Mouse (Mus musculus) heart, postnatal 10 days (tissue): ENCODE data around the gene Ikzf5. TPM values are rescaled to one million over a fixed set of nuclear protein-coding genes. Genes with fewer than 3 reads are reported as not detected.
"Not testable (repeated sequence)": the region's sequence is repeated elsewhere in the genome, so short reads cannot be mapped to it uniquely, and the experiment has no call there.

Source experiments
- DNase-seq, 2 experiments: peaks; one replicate each; pipeline ENCODE4 v3.0.0; 2021
- intact Hi-C: fragments of 180-260 bp; cut with DNase I; formaldehyde crosslinking; loops from one replicate; pipeline ENCODE4 v1.15.1; 2025
- total RNA-seq, 2 experiments: library from RNA; stranded (reverse); gene quantifications; 2 replicates each; pipeline ENCODE4 v1.2.3; 2021

The Ikzf5 gene
- 10 to 100 TPM; 32.4 to 34.7 TPM for total RNA-seq

- intact Hi-C loops: loop anchor here (2.0 to 5.0 kb wide), 2 partner anchors 48 to 132 kb away; partner anchors contain the start of genes 2310057M21Rik and Hmx3
- peak; percentile 99 to 100 for DNase-seq
Measured at GRCm38 (mm10) chr7:131410416-131411058, at the start of gene Ikzf5, which contains the start of gene Acadsb. Gene Ikzf5, minus strand, starts transcription at chr7:131410521. Gene Acadsb, plus strand, starts transcription at chr7:131410601.

DNA sequence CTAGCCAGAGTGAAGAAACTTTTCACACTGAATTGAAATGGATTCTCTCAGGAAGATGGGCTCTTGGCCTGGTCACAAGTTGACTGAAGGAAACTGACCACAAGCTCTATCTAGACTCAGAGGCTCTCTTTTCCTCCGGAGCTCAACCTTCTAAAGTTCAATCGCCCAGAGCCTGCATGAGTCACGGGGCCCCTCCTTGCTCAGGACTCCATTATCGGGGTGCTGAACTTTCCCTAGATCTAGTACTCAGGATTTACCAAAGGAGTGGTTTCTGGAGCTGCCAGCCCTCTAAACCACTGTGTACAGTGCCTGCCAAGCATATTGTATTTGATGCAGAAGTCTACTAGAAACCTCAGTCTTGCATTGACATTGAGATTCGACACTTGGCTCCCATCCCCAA is 46.4 kb upstream of the Ikzf5 start:
- DNase-seq: no peak
- intact Hi-C loops: no loop called here

DNA sequence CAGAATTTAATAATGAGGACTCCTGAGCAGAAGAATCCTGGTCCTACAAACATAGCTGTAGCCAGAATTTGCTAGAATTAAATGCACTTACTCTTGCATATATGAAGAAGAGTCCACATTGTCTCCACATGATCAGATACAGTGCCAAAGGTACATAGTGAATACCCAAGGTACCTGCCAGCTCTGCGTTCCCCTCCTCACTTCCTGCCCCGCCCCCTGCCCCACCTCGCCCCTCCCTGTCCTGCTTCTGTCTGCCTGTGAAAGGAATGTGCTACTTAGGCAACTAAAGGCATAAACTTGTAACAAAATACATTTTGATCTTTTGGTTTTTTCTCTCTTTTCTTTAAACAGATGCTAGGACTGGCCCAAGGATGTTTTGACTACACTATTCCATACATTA is 26.7 kb upstream of the Ikzf5 start:
- no peak for DNase-seq
- intact Hi-C loops: no loop called here

DNA sequence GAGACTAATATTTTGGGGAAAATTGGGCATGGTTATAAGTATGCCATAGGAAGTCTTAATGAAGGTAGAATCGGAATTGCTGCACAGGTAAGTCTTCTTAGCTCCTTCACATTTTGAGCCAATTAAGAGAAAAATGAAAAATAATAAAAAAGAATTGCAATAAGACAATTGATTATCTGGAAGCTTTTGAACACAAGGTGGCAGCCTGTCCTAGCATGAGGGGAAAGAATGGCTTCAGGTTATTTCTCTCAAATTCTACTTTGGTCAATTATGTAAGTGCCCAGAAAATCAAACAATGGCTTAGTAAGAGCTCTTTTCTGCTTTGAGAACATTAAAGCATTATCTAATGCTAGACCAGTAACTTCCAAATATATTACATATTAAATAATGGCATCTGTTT is 24.0 kb upstream of the Ikzf5 start:
- intact Hi-C loops: loop anchor here (5.0 kb wide), 2 partner anchors 103 to 778 kb away; no protein-coding TSS in a partner anchor
- no peak for DNase-seq

GRCm38 (mm10) chr7:131432244-131432643 is 21.9 kb upstream of the Ikzf5 start:
- intact Hi-C loops: loop anchor here (1.0 to 5.0 kb wide), 3 partner anchors 105 to 780 kb away; no protein-coding TSS in a partner anchor

GRCm38 (mm10) chr7:131427331-131427730 is 17.0 kb upstream of the Ikzf5 start:
- DNase-seq: no peak
- intact Hi-C loops: no loop called here

More at GRCm38 (mm10) chr7:131432244-131432643, 21.9 kb upstream of the Ikzf5 start:
- peak; percentile 53 for DNase-seq

DNA sequence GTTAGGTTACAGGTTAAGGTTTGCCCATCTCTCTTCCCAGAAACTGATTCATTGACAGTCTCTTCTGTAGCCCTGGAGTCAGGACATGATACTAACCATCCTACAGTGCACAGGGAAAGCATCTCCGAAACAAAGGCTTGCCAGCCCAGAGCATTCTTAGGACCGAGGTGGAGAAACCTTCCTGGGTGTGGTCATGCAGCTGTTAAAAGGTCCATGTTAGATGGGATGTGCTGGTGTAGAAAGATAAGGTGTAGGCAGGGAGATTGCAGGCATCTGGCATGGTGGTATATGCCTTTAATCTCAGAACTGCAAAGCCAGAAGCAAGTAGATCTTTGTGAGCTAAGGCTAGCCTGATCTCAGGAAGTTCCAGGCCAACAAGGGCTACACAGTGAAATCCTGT is 14.6 kb upstream of the Ikzf5 start:
- no peak for DNase-seq
- intact Hi-C loops: no loop called here

DNA sequence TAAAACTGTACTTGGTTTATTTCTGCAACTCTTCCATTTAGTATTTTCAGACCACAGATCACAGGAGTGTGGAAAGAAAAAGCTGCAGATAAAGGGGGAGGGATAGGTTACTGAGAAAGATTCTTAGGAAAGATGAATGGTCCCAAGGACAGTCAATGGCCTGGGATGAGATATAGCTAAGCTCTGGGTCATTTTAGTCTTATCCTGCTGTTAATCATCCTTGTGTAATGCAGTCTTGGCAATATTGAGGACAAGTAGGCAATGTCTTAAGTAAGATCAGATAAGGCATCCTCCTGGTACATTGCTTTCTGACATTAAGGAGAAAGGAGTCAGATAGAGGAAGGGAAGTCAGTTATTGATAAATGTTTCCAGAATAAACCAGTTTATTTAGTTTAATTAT is 7.3 kb upstream of the Ikzf5 start:
- no peak for DNase-seq
- intact Hi-C loops: no loop called here

GRCm38 (mm10) chr7:131416742-131417141 is 6.4 kb upstream of the Ikzf5 start:
- DNase-seq, intact Hi-C loops: not testable (repeated sequence)

GRCm38 (mm10) chr7:131411941-131412270 is 1.6 kb upstream of the Ikzf5 start:
- no peak for DNase-seq
- intact Hi-C loops: loop anchor here (2.0 to 5.0 kb wide), 2 partner anchors 49 to 130 kb away; partner anchors contain the start of genes 2310057M21Rik and Hmx3

GRCm38 (mm10) chr7:131411221-131411940 is 1.1 kb upstream of the Ikzf5 start:
- intact Hi-C loops: loop anchor here (2.0 to 5.0 kb wide), 2 partner anchors 49 to 131 kb away; partner anchors contain the start of genes 2310057M21Rik and Hmx3
- DNase-seq: peak; percentile 40 to 57

DNA sequence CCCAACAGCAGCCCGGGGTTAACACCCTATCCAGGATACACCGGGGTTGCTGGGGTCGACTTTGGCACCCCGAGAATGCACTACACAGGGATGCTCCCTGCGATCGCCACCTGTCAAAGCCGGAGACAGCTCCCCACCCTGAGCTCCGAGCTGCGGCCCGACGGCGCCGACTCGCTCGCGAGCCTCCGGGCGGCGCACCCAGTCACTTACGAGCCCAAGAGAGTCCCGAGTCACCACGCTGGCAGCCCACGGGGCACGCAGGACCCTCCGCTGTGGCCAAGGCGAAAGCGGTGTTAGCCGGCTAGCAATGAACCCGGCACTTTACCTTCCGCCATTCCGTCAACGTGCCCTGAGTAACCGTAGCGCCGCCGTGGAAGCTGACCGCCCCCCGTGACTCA is 334 bp downstream of the Ikzf5 start:
- intact Hi-C loops: loop anchor here (2.0 to 5.0 kb wide), 3 partner anchors 47 to 147 kb away; partner anchors contain the start of genes 2310057M21Rik and Hmx3
- DNase-seq: no peak

GRCm38 (mm10) chr7:131409321-131409987 is 867 bp downstream of the Ikzf5 start:
- peak in 1 of 2 experiments; percentile 16 for DNase-seq
- intact Hi-C loops: loop anchor here (5.0 kb wide), 1 partner anchor 148 kb away; no protein-coding TSS in a partner anchor

GRCm38 (mm10) chr7:131391761-131392160 is 18.6 kb downstream of the Ikzf5 start:
- intact Hi-C loops, DNase-seq: not testable (repeated sequence)

GRCm38 (mm10) chr7:131371880-131372651 is 38.3 kb downstream of the Ikzf5 start:
- DNase-seq: no peak
- intact Hi-C loops: no loop called here

GRCm38 (mm10) chr7:131371470-131371860 is 38.9 kb downstream of the Ikzf5 start:
- no peak for DNase-seq
- intact Hi-C loops: no loop called here

DNA sequence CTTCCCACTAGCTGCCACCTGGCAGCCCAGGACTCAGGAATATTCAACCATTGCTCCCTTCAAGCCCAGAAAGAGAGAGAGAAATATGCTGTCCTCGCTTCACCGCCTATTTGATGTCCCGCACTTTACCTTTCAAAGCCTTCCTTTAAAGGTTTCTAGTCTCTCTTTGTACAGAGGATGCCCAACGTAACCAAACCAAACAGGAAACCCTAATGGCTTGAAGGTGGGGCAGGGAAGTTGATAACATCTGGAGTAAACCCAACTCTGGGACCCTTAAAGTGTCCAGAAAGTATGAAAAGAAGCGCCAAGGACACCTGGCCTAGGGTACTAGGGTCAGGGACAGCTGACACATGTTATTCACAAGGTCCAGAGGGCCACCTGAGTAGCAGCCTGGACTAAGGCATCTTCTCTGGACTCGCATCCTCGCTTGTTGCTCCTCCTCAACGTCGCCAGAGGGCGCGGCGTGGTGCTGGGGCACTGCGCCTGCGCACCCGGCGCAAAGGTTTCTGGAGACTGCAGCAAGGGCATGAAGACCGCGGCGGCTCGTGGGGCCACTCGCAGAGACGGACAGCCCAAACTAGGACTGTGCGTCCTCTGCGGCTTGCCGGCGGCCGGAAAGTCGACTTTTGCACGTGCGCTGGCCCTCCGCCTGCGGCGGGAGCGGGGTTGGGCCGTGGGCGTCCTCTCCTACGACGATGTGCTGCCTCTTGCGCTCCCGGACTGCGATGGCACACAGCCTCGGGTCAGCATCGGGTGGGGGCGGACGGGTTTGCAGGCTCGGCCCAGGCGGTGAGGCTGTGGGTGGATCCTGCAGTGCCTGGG is 39.5 kb downstream of the Ikzf5 start, which contains the start of gene Pstk:
Pstk (plus strand) TSS at position 494 of the 822 bp plus-strand sequence.
- peak; percentile 94 for DNase-seq
- intact Hi-C loops: no loop called here

- DNase-seq: no peak
- intact Hi-C loops: loop anchor here (5.0 kb wide), 1 partner anchor 193 kb away; no protein-coding TSS in a partner anchor
Measured at GRCm38 (mm10) chr7:131364131-131364530, 46.2 kb downstream of the Ikzf5 start.
